Mouse (Mus musculus): Measurements from ENCODE around the gene D630039A03Rik. TPM values are rescaled to one million over a fixed set of nuclear protein-coding genes. Genes with fewer than 3 reads are reported as not detected.

The D630039A03Rik gene
- polyA plus RNA-seq (2016; fragmentation: Nextera tagmentation; extraction: Ambion mirVana): 0.31 and 0.45 TPM in 2 replicates

GRCm38 (mm10) chr4:57916201-57916661 is at the start of gene D630039A03Rik:
Gene D630039A03Rik (minus strand): TSS chr4:57916297.
- ATAC-seq (ENCODE audit: low FRiP score): no peak
- peaks cover 4% of the 10 kb centered on the region; the same call in 1 of the 2 replicates for H3K27me3 ChIP-seq
- H3K4me3 ChIP-seq: no peak within 1 kb of the TSS
- 30% methylated on average over 9 of the region's 9 CpGs for WGBS
- H3K9ac ChIP-seq: no peak within 1 kb of the TSS
- 0 out of 2 replicates have a peak within 1 kb of the TSS, but pooled peaks have one; percentile 1 for H3K4me2 ChIP-seq (replicated peaks)
- H3K9me3 ChIP-seq (replicated peaks): no peaks in the 10 kb centered on the region
- H3K4me1 ChIP-seq: peaks cover 19% of the 10 kb centered on the region
- H3K36me3 ChIP-seq: no peaks in the 10 kb centered on the region
- H3K27ac ChIP-seq: no peak within 1 kb of the TSS

- no peaks in the 10 kb centered on the region for H3K27me3 ChIP-seq
- no peak overlapping the region for H3K4me2 ChIP-seq (replicated peaks)
- H3K36me3 ChIP-seq: no peaks in the 10 kb centered on the region
- H3K9me3 ChIP-seq (replicated peaks): no peaks in the 10 kb centered on the region
- H3K9ac ChIP-seq: no peak overlapping the region
- no peak overlapping the region for H3K27ac ChIP-seq
- no peaks in the 10 kb centered on the region for H3K4me1 ChIP-seq
- WGBS: 93% methylated on average over 4 of the region's 4 CpGs
- no peak for ATAC-seq (ENCODE audit: low FRiP score)
- no peak overlapping the region for H3K4me3 ChIP-seq
Observed at GRCm38 (mm10) chr4:57965516-57965915, 49.4 kb upstream of the D630039A03Rik start.

- Histone ChIP-seq H3K9me3 (replicated peaks) (no peaks in the 10 kb centered on the region), H3K4me3 (no peak overlapping the region), H3K27ac (no peak overlapping the region), H3K36me3 (no peaks in the 10 kb centered on the region), H3K4me1 (no peaks in the 10 kb centered on the region), H3K9ac (no peak overlapping the region), H3K4me2 (replicated peaks) (no peak overlapping the region), H3K27me3 (no peaks in the 10 kb centered on the region)
- no peak for ATAC-seq (ENCODE audit: low FRiP score)
- 40% methylated on average over 1 of the region's 1 CpGs for WGBS
Observed at GRCm38 (mm10) chr4:57964143-57964542, 48.0 kb upstream of the D630039A03Rik start.

- no peaks in the 10 kb centered on the region for H3K36me3 ChIP-seq
- no peak overlapping the region for H3K4me3 ChIP-seq
- H3K27me3 ChIP-seq: no peaks in the 10 kb centered on the region
- no peaks in the 10 kb centered on the region for H3K9me3 ChIP-seq (replicated peaks)
- ATAC-seq (ENCODE audit: low FRiP score): no peak
- peaks cover 19% of the 10 kb centered on the region for H3K4me1 ChIP-seq
- WGBS: 88% methylated on average over 8 of the region's 8 CpGs
- no peak overlapping the region for H3K9ac ChIP-seq
- H3K4me2 ChIP-seq (replicated peaks): no peak overlapping the region
- H3K27ac ChIP-seq: no peak overlapping the region
Observed at GRCm38 (mm10) chr4:57959056-57959455, 43.0 kb upstream of the D630039A03Rik start.

GRCm38 (mm10) chr4:57958098-57958497 is 42.0 kb upstream of the D630039A03Rik start:
- H3K4me3 ChIP-seq: no peak overlapping the region
- WGBS: 69% methylated on average over 9 of the region's 9 CpGs
- no peak overlapping the region for H3K27ac ChIP-seq
- ATAC-seq (ENCODE audit: low FRiP score): no peak
- H3K27me3 ChIP-seq: no peaks in the 10 kb centered on the region
- no peak overlapping the region for H3K9ac ChIP-seq
- H3K4me2 ChIP-seq (replicated peaks): no peak overlapping the region
- no peaks in the 10 kb centered on the region for H3K36me3 ChIP-seq
- H3K9me3 ChIP-seq (replicated peaks): no peaks in the 10 kb centered on the region
- H3K4me1 ChIP-seq: peaks cover 24% of the 10 kb centered on the region

GRCm38 (mm10) chr4:57957200-57958085 is 41.3 kb upstream of the D630039A03Rik start:
- no peak overlapping the region for H3K9ac ChIP-seq
- 53% methylated on average over 11 of the region's 11 CpGs for WGBS
- no peaks in the 10 kb centered on the region for H3K9me3 ChIP-seq (replicated peaks)
- H3K4me3 ChIP-seq: peak overlapping the region; percentile 81
- peak overlapping the region; percentile 81; the same call in 1 of the 2 replicates for H3K27ac ChIP-seq
- H3K36me3 ChIP-seq: no peaks in the 10 kb centered on the region
- ATAC-seq (ENCODE audit: low FRiP score): no peak
- H3K27me3 ChIP-seq: no peaks in the 10 kb centered on the region
- H3K4me1 ChIP-seq: peaks cover 24% of the 10 kb centered on the region
- peak overlapping the region; percentile 72 for H3K4me2 ChIP-seq (replicated peaks)

GRCm38 (mm10) chr4:57956029-57956960 is 40.2 kb upstream of the D630039A03Rik start, which contains the start of gene Txn1:
Gene Txn1 (minus strand): TSS chr4:57956411.
- WGBS: under 1% methylated on average over 70 of the region's 71 CpGs
- ATAC-seq (ENCODE audit: low FRiP score): peak; percentile 98
- H3K27me3 ChIP-seq: no peaks in the 10 kb centered on the region

GRCm38 (mm10) chr4:57955544-57955958 is 39.5 kb upstream of the D630039A03Rik start:
- H3K36me3 ChIP-seq: peaks cover 16% of the 10 kb centered on the region
- H3K9ac ChIP-seq: peak overlapping the region; percentile 85
- H3K4me3 ChIP-seq: peak overlapping the region; percentile 81
- no peaks in the 10 kb centered on the region for H3K27me3 ChIP-seq
- peaks cover 24% of the 10 kb centered on the region for H3K4me1 ChIP-seq
- peak overlapping the region; percentile 72 for H3K4me2 ChIP-seq (replicated peaks)
- under 1% methylated on average over 25 of the region's 25 CpGs for WGBS
- peak overlapping the region; percentile 89 for H3K27ac ChIP-seq
- peak; percentile 49 for ATAC-seq (ENCODE audit: low FRiP score)
- peaks cover 10% of the 10 kb centered on the region for H3K9me3 ChIP-seq (replicated peaks)

More at GRCm38 (mm10) chr4:57956029-57956960, 40.2 kb upstream of the D630039A03Rik start, which contains the start of gene Txn1:
- Histone ChIP-seq H3K27ac (peak within 1 kb of the TSS; percentile 89), H3K4me1 (peaks cover 24% of the 10 kb centered on the region), H3K4me2 (replicated peaks) (peak within 1 kb of the TSS; percentile 72), H3K9me3 (replicated peaks) (peaks cover 5% of the 10 kb centered on the region; the same call in 1 of the 2 replicates), H3K4me3 (peak within 1 kb of the TSS; percentile 81), H3K36me3 (peaks cover 9% of the 10 kb centered on the region), H3K9ac (peak within 1 kb of the TSS; percentile 85)

GRCm38 (mm10) chr4:57954991-57955390 is 38.9 kb upstream of the D630039A03Rik start:
- Histone ChIP-seq H3K27me3 (no peaks in the 10 kb centered on the region), H3K27ac (no peak overlapping the region), H3K4me3 (peak overlapping the region; percentile 81), H3K36me3 (peaks cover 22% of the 10 kb centered on the region), H3K4me2 (replicated peaks) (peak overlapping the region; percentile 72), H3K9ac (peak overlapping the region; percentile 85; the same call in 1 of the 2 replicates), H3K9me3 (replicated peaks) (peaks cover 10% of the 10 kb centered on the region), H3K4me1 (peaks cover 24% of the 10 kb centered on the region)
- 72% methylated on average over 8 of the region's 8 CpGs for WGBS
- ATAC-seq (ENCODE audit: low FRiP score): no peak

- Histone ChIP-seq H3K9ac (no peak overlapping the region), H3K4me3 (peak overlapping the region; percentile 81; the same call in 1 of the 2 replicates)
Observed at GRCm38 (mm10) chr4:57954580-57954979, 38.5 kb upstream of the D630039A03Rik start.

GRCm38 (mm10) chr4:57953796-57954195 is 37.7 kb upstream of the D630039A03Rik start:
- ATAC-seq (ENCODE audit: low FRiP score): no peak
- Histone ChIP-seq H3K27ac (no peak overlapping the region), H3K27me3 (no peaks in the 10 kb centered on the region), H3K4me2 (replicated peaks) (no peak overlapping the region), H3K9ac (peak overlapping the region; percentile 35; the same call in 1 of the 2 replicates), H3K4me3 (no peak overlapping the region), H3K4me1 (peaks cover 24% of the 10 kb centered on the region), H3K9me3 (replicated peaks) (peaks cover 10% of the 10 kb centered on the region), H3K36me3 (peaks cover 34% of the 10 kb centered on the region)
- WGBS: 81% methylated on average over 7 of the region's 7 CpGs

More at GRCm38 (mm10) chr4:57954580-57954979, 38.5 kb upstream of the D630039A03Rik start:
- no peak for ATAC-seq (ENCODE audit: low FRiP score)
- peaks cover 24% of the 10 kb centered on the region for H3K4me1 ChIP-seq
- H3K27me3 ChIP-seq: no peaks in the 10 kb centered on the region
- WGBS: 87% methylated on average over 6 of the region's 6 CpGs
- H3K4me2 ChIP-seq (replicated peaks): peak overlapping the region; percentile 72
- H3K36me3 ChIP-seq: peaks cover 26% of the 10 kb centered on the region
- no peak overlapping the region for H3K27ac ChIP-seq
- H3K9me3 ChIP-seq (replicated peaks): peaks cover 10% of the 10 kb centered on the region
